Comparison of ENCODE assay signal across 22 mouse cellular contexts in genomic region chr4:106964996-106965395, GRCm38 (mm10). TPM values are rescaled to one million over a fixed set of nuclear protein-coding genes. Genes with fewer than 3 reads are reported as not detected.
DNase-seq lines count a peak whose midpoint lies in the region; ATAC-seq and TF ChIP-seq lines count a peak whose summit lies in the region.
"Had no signal": no experiment of that assay in that cellular context is flagged by ENCODE, and none has a peak within 500 bp of the region (broad histone marks: within the 10 kb centered on the region; RNA-seq: fewer than 3 reads in every experiment).

No protein-coding gene starts in this region.

- DNase-seq in kidney, adult 2 months, result peak; percentile 62
- DNase-seq in liver, embryonic 13.5 days, result no peak
- no peak for DNase-seq in liver, embryonic 11.5 days (ENCODE audit: low spot score)
- DNase-seq in neural tube, embryonic 10.5 days (ENCODE audit: extremely low spot score, low spot score), result no peak
- DNase-seq: adrenal gland, adult 2 months; B cell, adult 2 months; cerebellum, adult 11 months; cerebellum, adult 9-11 months; lung, postnatal 14 days; midbrain, embryonic 14.5 days; thymus, adult 18-20 months; thymus, postnatal 4 days had no signal

- H3K27me3 ChIP-seq in kidney, adult 2 months (replicated peaks; ENCODE audit: control insufficient read depth, insufficient read depth, low read length), result no peaks in the 10 kb centered on the region
- no peaks in the 10 kb centered on the region for H3K27me3 ChIP-seq in kidney, embryonic 14.5 days (ENCODE audit: control insufficient read depth, insufficient read depth, low read length)
- no peaks in the 10 kb centered on the region for H3K27me3 ChIP-seq in liver, embryonic 13.5 days
- H3K27me3 ChIP-seq in liver, embryonic 11.5 days (replicated peaks; ENCODE audit: control insufficient read depth, insufficient read depth, low read length), result no peaks in the 10 kb centered on the region
- no peaks in the 10 kb centered on the region for H3K27me3 ChIP-seq in neural tube, embryonic 13.5 days
- H3K27me3 ChIP-seq: CH12.LX; forebrain, embryonic 13.5 days; liver, embryonic 15.5 days; megakaryocyte, embryonic 14.5 days; Patski had no signal

- TF ChIP-seq CTCF in kidney, adult 2 months (conservative IDR thresholded peaks at IDR 0.05; ENCODE audit: insufficient read depth, insufficient read length, low read depth, low read length), result no peak

- ATAC-seq in kidney, embryonic 14.5 days (ENCODE audit: low FRiP score, low TSS enrichment), result no peak
- ATAC-seq in liver, embryonic 13.5 days (ENCODE audit: low read depth), result no peak
- ATAC-seq in liver, embryonic 11.5 days (replicated peaks; ENCODE audit: low FRiP score), result no peak
- 0 out of 2 replicates have a peak, but pooled peaks have one; percentile 16 for ATAC-seq in neural tube, embryonic 13.5 days (ENCODE audit: low read depth)
- no peak for ATAC-seq in granulocyte monocyte progenitor cell, adult 5-6 weeks (replicated peaks; ENCODE audit: poor library complexity, severe bottlenecking)
- ATAC-seq: forebrain, embryonic 13.5 days; Patski had no signal

- H3K4me1 ChIP-seq in kidney, adult 2 months (ENCODE audit: control insufficient read depth, insufficient read depth, low read length), result peaks cover 10% of the 10 kb centered on the region
- peaks cover 38% of the 10 kb centered on the region for H3K4me1 ChIP-seq in kidney, embryonic 14.5 days (ENCODE audit: control insufficient read depth, insufficient read depth, low read length)
- peaks cover 59% of the 10 kb centered on the region for H3K4me1 ChIP-seq in liver, embryonic 13.5 days (replicated peaks)
- H3K4me1 ChIP-seq in liver, embryonic 11.5 days (replicated peaks; ENCODE audit: control insufficient read depth, insufficient read depth, low read length), result peaks cover 17% of the 10 kb centered on the region; the same call in 1 of the 2 replicates
- H3K4me1 ChIP-seq in neural tube, embryonic 13.5 days (replicated peaks), result peaks cover 98% of the 10 kb centered on the region

- H3K27ac ChIP-seq in kidney, adult 2 months (ENCODE audit: insufficient read depth, low read depth, low read length), result 0 out of 2 replicates have a peak overlapping the region, but pooled peaks have one; percentile 14
- no peak overlapping the region for H3K27ac ChIP-seq in kidney, embryonic 14.5 days (ENCODE audit: low read depth, low read length)
- H3K27ac ChIP-seq in liver, embryonic 13.5 days, result no peak overlapping the region
- no peak overlapping the region for H3K27ac ChIP-seq in liver, embryonic 11.5 days (ENCODE audit: low read depth, low read length)
- 0 out of 2 replicates have a peak overlapping the region, but pooled peaks have one; percentile 19 for H3K27ac ChIP-seq in neural tube, embryonic 13.5 days (replicated peaks)
- H3K27ac ChIP-seq: liver, embryonic 15.5 days had no signal

- 66% methylated on average over 10 of the region's 10 CpGs for WGBS in kidney, adult 2 months
- 83% methylated on average over 10 of the region's 10 CpGs for WGBS in kidney, embryonic 14.5 days
- 74% methylated on average over 10 of the region's 10 CpGs for WGBS in liver, embryonic 13.5 days (ENCODE audit: insufficient replicate concordance)
- 83% methylated on average over 10 of the region's 10 CpGs for WGBS in liver, embryonic 11.5 days
- WGBS in neural tube, embryonic 13.5 days, result 71% methylated on average over 10 of the region's 10 CpGs

- H3K9ac ChIP-seq in kidney, embryonic 14.5 days (ENCODE audit: low read depth, low read length), result no peak overlapping the region
- 0 out of 2 replicates have a peak overlapping the region, but pooled peaks have one; percentile 10 for H3K9ac ChIP-seq in liver, embryonic 13.5 days
- H3K9ac ChIP-seq in liver, embryonic 11.5 days (ENCODE audit: low read depth, low read length), result no peak overlapping the region
- H3K9ac ChIP-seq in neural tube, embryonic 13.5 days, result no peak overlapping the region
- H3K9ac ChIP-seq: forebrain, embryonic 13.5 days; liver, embryonic 15.5 days had no signal

- H3K9me3 ChIP-seq in kidney, embryonic 14.5 days (ENCODE audit: control insufficient read depth, low read length), result no peaks in the 10 kb centered on the region
- H3K9me3 ChIP-seq in liver, embryonic 13.5 days (replicated peaks), result no peaks in the 10 kb centered on the region
- H3K9me3 ChIP-seq in liver, embryonic 11.5 days (ENCODE audit: control insufficient read depth, low read length), result no peaks in the 10 kb centered on the region
- H3K9me3 ChIP-seq in neural tube, embryonic 13.5 days, result no peaks in the 10 kb centered on the region
- H3K9me3 ChIP-seq: forebrain, embryonic 13.5 days; G1E; liver, embryonic 15.5 days had no signal

- H3K36me3 ChIP-seq in kidney, adult 2 months (ENCODE audit: control insufficient read depth, insufficient read depth, low read length), result no peaks in the 10 kb centered on the region
- H3K36me3 ChIP-seq in kidney, embryonic 14.5 days (ENCODE audit: control insufficient read depth, insufficient read depth, low read length), result peaks cover 7% of the 10 kb centered on the region; the same call in 1 of the 2 replicates
- peaks cover 27% of the 10 kb centered on the region for H3K36me3 ChIP-seq in liver, embryonic 13.5 days
- H3K36me3 ChIP-seq in liver, embryonic 11.5 days (ENCODE audit: control insufficient read depth, insufficient read depth, low read length), result no peaks in the 10 kb centered on the region
- 0 out of 2 replicates have a peak, but pooled peaks cover 6% of the 10 kb centered on the region for H3K36me3 ChIP-seq in neural tube, embryonic 13.5 days

- TF ChIP-seq POLR2A in kidney, adult 2 months (IDR thresholded peaks at IDR 0.05; ENCODE audit: low read depth, low read length), result no peak

- H3K4me3 ChIP-seq in kidney, adult 2 months (ENCODE audit: insufficient read depth, low read depth, low read length), result no peak overlapping the region
- no peak overlapping the region for H3K4me3 ChIP-seq in kidney, embryonic 14.5 days (ENCODE audit: low read length)
- no peak overlapping the region for H3K4me3 ChIP-seq in liver, embryonic 13.5 days (replicated peaks)
- H3K4me3 ChIP-seq in liver, embryonic 11.5 days (ENCODE audit: low read depth, low read length), result no peak overlapping the region
- no peak overlapping the region for H3K4me3 ChIP-seq in neural tube, embryonic 13.5 days
- H3K4me3 ChIP-seq: forebrain, embryonic 13.5 days; liver, embryonic 15.5 days had no signal

- H3K4me2 ChIP-seq in kidney, embryonic 14.5 days (replicated peaks; ENCODE audit: low read depth, low read length), result no peak overlapping the region
- no peak overlapping the region for H3K4me2 ChIP-seq in liver, embryonic 13.5 days
- H3K4me2 ChIP-seq in liver, embryonic 11.5 days, result no peak overlapping the region
- no peak overlapping the region for H3K4me2 ChIP-seq in neural tube, embryonic 13.5 days
- H3K4me2 ChIP-seq: forebrain, embryonic 13.5 days; heart, embryonic 11.5 days; liver, embryonic 15.5 days had no signal

RNA-seq across cellular contexts. Expression of gene Ssbp3, which starts 54.5 kb away (rescaled TPM):
- 44.6 and 48.6 TPM in 2 replicates for polyA plus RNA-seq in kidney, adult 2 months (2012; rRNA removed)
- polyA plus RNA-seq in kidney, embryonic 14.5 days (2014; fragmentation: Nextera tagmentation; extraction: Ambion mirVana), result 81.5 and 118 TPM in 2 replicates
- 55.5 and 64.8 TPM in 2 replicates for polyA plus RNA-seq in liver, embryonic 13.5 days (2015; fragmentation: Nextera tagmentation; extraction: Ambion mirVana)
- 71.1 and 89.0 TPM in 2 replicates for polyA plus RNA-seq in liver, embryonic 11.5 days (2014; fragmentation: Nextera tagmentation; extraction: Ambion mirVana)
- polyA plus RNA-seq in neural tube, embryonic 13.5 days (2015; fragmentation: Nextera tagmentation; extraction: Ambion mirVana), result 186 and 191 TPM in 2 replicates
- total RNA-seq in granulocyte monocyte progenitor cell, adult 5-6 weeks (2014; fragmentation: Nextera tagmentation), result 43.2 and 54.1 TPM in 2 replicates
- 12.9 and 19.2 TPM in 2 replicates for total RNA-seq in granulocyte monocyte progenitor cell, adult 5-6 weeks (2017)

Comparison
In these comparisons a context has a peak if more than half of its experiments do, and no peak if none do; other contexts are left out.
1. H3K27ac ChIP-seq: peak in kidney, adult 2 months (single experiment) and neural tube, embryonic 13.5 days (single experiment); none in kidney, embryonic 14.5 days (single experiment), liver, embryonic 13.5 days (single experiment) and liver, embryonic 11.5 days (single experiment).